Mouse (Mus musculus): ENCODE results near the gene Vapb. TPM values are rescaled to one million over a fixed set of nuclear protein-coding genes. Genes with fewer than 3 reads are reported as not detected.
"Not testable (repeated sequence)": the region's sequence is repeated elsewhere in the genome, so short reads cannot be mapped to it uniquely, and the experiment has no call there.

The Vapb gene
- total RNA-seq (2015; ENCODE audit: low replicate concordance) (3.6 and 5.9 TPM in 2 replicates), total RNA-seq (2017; ENCODE audit: low replicate concordance) (19.5 and 21.2 TPM in 2 replicates)

DNA sequence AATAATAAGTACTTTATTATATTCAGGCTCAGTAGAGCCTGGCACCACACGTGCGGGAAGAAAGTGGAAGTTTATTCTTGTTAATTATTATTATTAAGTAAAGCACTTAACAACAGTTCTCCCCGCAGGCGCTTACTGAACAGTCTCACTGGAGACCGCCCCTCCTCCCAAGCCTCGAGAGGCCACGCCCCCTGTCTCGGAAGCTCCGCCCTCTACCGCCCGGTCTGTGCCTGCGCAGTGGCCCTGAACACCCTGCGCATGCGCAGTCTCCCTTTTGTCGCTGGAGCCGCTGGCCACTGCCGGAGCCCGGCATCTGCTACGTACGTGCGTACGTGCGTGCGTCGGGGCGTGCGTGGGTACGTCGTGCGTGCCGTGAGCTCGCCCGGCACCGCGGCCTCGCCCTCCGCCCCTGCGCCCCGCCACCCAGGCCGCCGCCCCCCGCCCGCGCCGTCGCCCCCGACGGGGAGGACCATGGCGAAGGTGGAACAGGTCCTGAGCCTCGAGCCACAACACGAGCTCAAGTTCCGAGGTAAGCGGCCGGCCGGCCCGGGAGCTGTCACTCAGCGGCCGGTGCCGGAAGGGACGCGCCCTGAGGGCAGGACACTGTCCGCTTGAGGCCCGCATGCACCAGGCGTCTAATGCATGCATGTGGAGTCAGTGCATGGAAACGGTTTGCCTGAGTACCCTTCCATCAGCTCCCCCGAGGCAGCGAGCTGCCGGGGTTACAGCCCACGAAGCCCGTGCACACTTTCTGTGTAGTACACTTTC, at the start of gene Vapb:
TSS of gene Vapb (plus strand) at position 290 of the 768 bp plus-strand sequence.
- ATAC-seq (replicated peaks; ENCODE audit: low FRiP score, poor library complexity, severe bottlenecking), result peak; percentile 99

DNA sequence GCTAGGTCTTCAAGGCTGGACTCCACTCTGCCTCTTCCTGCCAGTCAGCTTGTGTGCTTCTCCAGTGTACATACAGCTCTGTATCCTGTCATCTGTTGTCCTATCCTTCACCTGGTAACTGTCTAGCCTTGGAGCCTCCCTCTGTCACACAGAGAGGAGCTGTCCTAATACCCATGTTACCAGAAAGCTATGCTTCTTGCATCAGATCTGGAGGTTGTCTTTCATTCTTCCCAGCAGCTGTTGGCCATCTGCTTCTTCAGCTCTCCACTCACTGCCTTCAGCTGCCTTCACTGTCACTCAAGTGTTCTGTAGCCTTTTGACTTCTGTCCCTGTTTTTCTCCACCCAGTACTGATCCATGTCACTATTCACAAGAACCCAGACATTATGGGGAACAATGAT, 47.5 kb upstream of the Vapb start:
- no peak for ATAC-seq (replicated peaks; ENCODE audit: low FRiP score, poor library complexity, severe bottlenecking)

DNA sequence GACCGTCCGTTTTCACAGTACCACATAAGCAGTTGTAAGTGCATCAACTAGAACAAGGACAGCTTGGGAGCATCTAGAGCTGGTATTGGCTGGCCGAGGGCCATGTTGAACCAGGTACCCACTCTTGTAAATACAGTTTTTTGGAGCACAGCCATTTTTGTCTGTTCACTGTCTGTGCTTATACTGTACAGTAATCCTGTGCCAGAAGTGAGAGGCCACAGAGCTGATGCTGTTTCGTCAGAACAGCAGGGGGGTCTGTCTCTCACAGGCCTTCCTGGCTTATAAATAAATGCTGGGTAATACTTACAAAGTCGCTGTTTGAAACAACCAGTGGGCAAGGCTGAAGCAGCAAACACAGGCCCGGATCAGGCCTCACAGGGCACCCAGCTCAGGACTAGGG, 45.6 kb upstream of the Vapb start:
- ATAC-seq (replicated peaks; ENCODE audit: low FRiP score, poor library complexity, severe bottlenecking), result no peak

DNA sequence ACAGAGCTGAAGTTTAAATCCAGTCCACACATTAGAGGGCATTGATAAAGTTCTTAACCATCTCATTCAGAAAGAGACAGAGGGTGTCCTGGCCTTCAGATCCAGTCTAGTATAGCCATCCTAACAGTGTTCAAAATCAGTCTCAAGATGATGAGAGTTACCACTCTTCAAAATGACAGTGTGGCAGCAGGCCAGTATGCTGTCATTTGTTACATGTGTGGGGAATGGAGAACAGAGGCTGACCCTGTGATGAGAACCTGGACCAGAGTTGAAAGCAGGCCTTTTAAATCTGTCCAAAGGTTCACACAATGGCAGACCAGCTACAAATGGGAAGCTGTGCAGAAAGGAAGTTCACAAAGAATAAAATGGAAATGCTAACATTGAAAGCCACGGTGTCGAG, 44.6 kb upstream of the Vapb start:
- ATAC-seq (replicated peaks; ENCODE audit: low FRiP score, poor library complexity, severe bottlenecking), result no peak

DNA sequence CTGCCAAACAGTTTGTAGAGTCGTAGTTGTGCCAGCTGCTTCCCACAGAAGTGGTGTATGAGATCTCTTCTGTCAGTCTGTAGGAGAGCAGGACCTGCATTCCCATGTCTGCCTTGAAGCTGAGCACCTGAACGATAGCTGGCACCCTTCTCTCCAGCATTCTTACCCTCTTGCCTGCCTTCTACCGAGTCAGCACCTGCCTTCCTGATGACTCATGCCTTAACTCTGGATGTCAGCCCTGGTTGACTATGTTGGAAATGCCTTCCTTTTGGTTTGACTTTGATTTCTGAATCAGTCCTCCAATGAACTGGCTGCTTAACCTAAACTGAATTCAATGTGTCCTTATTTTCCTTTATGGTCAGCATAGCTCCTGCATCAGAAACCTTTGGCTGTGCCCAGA, 38.5 kb upstream of the Vapb start:
- ATAC-seq (replicated peaks; ENCODE audit: low FRiP score, poor library complexity, severe bottlenecking), result no peak

DNA sequence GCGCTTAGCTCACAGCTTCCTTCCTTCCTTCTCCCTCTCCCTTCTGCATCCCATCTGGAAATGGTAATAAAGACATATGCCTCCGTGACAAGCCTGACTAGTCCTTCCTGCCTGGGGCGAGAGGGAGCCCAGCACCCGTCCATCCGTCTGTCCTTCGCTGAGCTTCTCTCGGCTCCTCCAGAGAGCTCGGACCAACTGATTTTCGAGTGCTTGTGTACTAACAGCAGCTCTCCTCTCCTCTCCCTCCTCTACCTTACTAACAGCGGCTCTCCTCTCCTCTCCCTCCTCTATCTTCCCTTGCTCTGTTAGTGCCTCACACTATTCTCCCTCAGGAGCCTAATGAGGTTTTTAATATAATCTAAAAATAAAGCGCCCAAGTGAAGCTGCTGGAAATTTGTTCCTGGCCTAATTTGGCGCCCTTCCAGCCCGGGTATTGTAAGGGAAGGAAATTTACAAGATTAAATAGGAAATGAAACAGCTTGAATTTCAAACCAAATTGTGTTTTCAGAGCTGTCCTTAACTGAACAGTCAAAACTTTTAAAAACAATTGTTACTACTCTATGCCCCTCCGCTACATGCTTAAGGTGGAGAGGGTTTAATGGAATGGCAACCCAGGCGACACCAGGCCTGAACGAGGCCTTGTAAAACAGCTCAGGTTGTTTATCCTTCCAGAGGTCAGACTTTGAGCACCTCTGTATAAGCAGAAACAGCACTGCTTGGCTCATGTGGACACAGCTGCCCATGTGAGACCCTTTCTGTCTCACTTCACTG, 35.0 kb upstream of the Vapb start:
- ATAC-seq (replicated peaks; ENCODE audit: low FRiP score, poor library complexity, severe bottlenecking), result no peak

DNA sequence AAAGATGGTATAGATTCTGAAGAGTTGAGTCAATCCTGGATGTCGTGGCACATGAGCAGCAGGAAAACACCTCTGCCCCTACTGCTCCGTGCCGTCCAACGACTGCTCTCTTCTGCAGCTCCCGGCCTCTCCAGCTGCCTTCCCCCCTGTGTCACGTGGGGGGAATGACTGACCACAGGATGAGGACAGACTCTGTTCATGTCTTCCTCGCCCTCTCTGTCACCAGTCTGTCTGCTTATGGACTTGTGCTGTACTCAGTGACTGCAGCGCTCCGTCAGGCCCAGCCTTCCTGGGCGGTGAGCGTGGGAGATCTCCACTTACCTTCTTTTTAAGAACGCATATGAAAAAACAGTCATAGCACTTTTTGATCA, 34.5 kb upstream of the Vapb start:
- no peak for ATAC-seq (replicated peaks; ENCODE audit: low FRiP score, poor library complexity, severe bottlenecking)

DNA sequence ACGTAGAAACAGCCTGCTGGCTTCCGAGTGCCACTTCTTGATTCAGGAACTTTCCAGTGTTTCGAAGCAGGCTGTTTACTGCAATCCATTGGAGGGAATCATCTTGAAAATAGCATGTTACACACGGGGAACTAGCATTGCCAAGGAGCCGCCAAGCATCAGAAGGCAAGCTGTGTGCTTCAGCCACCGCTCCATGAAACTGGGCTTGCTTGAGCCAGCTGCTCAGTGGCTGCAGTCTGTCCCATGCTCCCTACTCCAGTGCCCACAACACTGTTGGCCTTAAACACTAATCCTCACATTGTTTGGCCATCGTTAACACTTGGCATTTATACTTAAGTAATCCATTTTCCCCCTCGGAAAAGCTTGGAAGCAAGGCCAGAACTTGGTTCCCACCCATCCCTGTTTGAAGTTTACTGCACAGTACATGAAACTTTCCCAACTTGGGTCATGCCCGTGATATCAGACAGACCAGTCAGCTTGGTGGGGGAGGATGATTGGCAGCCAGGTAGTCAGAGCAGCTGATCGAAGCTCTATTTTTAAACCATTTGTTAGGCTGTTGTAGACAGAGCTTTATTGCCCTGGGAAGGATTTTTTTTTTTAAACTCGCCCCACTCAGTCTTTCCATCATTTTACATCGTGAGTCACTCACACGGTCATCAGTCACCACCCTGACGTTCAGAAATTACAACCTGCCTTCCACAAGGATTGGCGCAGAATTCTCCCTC, 31.3 kb upstream of the Vapb start:
- no peak for ATAC-seq (replicated peaks; ENCODE audit: low FRiP score, poor library complexity, severe bottlenecking)

DNA sequence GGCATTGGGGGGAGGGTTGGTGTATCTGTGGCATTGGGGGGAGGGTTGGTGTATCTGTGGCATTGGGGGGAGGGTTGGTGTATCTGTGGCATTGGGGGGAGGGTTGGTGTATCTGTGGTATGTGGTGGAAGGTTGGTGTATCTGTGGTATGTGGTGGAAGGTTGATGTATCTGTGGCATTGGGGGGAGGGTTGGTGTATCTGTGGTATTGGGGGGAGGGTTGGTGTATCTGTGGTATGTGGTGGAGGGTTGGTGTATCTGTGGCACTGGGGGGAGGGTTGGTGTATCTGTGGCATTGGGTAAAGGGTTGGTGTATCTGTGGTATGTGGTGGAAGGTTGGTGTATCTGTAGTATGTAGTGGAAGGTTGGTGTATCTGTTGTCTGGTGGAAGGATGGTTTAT, 29.7 kb upstream of the Vapb start:
- ATAC-seq (replicated peaks; ENCODE audit: low FRiP score, poor library complexity, severe bottlenecking), result not testable (repeated sequence)

DNA sequence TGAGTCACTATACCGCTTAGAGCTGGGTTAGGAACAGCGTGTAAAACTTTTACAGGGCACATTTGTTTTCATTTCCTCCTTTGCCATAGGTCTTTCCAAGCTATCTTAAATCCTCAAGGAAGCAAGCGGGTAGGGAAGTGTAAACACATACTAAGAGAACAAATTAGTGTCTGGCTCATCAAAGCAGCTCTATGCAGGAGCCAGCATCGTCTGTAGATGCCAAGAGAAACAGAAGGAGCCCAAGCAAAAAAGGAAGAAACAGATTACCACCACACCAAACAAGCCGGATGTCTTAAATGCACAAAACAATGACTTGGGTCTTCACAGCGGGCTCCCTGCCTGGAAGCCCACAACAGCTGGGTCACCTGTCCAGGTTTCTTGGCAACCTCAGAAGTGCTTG, 27.1 kb upstream of the Vapb start:
- no peak for ATAC-seq (replicated peaks; ENCODE audit: low FRiP score, poor library complexity, severe bottlenecking)

DNA sequence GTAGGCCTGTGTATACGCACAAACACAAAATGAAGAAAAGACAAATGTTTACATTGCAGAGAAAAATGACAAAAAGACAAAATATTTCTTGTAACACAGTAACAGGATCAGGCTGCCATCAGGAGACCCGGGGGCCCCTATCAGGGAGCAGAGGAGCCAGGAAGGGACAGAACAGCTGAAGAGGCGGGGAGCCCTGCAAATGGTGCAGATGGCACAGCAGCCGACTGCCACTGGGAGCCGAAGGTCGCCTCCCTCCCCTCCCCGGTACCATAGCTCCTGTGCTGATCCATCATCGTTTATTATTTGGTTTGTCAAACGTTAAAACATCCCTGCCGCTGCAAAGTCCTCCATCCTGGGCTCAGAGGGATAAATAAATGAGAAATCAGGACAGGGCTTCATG, 24.7 kb upstream of the Vapb start:
- no peak for ATAC-seq (replicated peaks; ENCODE audit: low FRiP score, poor library complexity, severe bottlenecking)

DNA sequence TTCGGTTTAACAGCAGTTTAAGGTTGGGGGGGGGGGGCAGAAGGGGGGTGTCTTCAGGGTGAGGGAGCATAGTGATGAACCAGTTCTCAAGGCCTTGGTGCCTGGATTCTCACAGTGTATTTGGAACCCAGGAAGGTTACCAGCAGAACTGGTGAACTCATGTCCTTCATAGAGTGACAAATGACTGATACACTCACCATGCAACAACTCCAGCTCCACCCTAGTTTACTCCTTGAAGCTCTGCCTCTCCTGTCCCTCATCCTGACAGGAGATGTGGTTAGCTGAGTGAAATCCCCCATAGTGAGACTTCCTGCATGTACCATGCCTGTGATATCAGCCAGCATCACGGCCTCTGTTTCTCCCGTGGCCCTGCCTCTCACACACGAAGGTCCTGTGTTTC, 24.1 kb upstream of the Vapb start:
- ATAC-seq (replicated peaks; ENCODE audit: low FRiP score, poor library complexity, severe bottlenecking), result no peak

DNA sequence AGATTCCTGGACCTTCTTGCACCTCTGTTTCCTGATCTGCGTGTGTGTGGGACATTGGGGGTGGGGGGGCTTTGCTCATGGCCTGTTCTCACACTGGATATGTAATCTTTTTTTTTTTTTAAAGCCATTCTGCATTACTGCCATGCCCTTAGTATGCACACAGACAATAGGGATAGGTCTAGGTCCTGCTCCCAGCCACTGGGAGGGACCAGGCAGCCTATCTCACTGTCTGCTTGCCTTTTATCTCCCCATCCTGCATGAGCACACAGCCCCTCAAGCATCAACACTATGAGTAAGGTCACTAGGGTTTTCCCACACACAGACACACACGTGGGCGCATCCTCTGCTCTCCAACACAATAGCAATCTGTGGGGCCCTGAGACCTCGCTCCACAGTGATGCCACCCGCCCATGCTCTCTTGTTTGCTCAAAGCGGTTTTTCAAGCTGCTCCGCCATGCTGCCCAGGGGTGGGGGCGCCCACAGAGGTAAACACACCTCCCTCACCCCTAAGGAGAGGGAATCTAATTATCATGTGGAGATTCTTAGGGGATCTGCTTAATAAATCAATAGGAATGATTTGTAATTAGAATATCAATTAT, 22.6 kb upstream of the Vapb start:
- no peak for ATAC-seq (replicated peaks; ENCODE audit: low FRiP score, poor library complexity, severe bottlenecking)

DNA sequence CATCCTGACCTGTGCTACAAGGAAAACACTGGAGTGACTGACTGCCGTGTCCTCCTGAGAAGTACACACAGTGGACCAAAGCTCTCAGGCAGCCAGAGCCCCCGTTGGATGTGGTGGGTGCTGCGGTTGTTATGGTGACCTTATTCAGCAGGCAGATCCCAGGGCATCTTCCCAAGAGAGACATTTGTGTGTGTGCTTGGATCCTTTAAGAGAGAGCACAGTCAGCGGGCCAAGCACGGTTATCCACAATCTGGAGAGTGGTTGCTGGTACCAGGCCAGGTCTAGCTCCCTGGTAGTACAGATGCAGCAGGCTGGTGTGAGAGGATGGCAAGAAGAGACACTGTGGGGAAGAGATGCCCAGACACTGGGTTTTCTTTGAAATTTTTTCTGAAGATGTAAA, 20.3 kb upstream of the Vapb start:
- no peak for ATAC-seq (replicated peaks; ENCODE audit: low FRiP score, poor library complexity, severe bottlenecking)

DNA sequence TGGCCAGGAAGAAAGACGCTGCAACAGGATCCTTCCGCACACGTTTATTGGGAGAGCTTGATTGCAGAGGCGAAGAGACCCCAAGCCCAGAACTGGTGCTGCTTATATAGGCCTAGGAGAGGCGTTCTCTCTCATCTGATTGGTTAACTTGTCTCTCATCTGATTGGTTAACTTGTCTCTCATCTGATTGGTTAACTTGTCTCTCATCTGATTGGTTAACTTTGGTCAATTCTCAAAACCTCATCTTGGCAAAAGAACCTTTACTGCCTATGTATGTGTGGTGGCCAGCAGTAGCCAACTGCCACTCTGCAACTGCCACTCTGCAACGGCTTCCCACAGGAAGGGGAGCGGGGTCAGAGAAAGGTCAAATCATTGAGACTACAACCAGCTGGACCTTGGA, 18.2 kb upstream of the Vapb start, which contains the start of gene 1700010B08Rik:
TSS of gene 1700010B08Rik (plus strand) at position 301 of the 400 bp plus-strand sequence.
- ATAC-seq (replicated peaks; ENCODE audit: low FRiP score, poor library complexity, severe bottlenecking), result not testable (repeated sequence)

DNA sequence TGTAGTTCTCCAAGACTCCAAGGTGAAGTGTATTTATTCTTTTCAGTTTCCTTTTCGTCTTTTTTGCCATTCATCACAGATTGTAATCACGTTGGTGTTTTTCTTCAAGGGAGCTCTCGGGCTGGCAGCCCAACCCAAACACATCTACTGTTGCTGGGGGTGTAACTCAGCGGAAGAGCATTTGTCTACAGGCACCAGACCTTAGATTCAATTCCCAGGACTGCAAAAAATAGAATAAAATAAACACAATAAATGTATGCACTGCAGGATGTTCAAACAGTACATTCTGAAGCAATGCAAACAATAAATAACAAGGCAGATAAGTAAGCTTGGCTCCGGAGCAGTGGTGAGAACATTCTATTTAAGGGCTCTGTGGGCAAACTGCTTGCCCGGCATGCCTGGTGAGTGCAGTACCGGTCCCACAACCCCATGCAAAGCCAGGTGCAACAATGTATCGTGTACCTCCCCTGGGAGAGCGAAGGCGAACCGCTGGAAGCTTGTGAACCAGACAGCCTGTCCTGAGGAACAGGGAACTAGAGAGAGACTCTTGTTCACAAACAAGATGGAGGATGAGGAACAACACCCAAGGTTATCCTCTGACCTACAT, 15.0 kb upstream of the Vapb start:
- ATAC-seq (replicated peaks; ENCODE audit: low FRiP score, poor library complexity, severe bottlenecking), result no peak

DNA sequence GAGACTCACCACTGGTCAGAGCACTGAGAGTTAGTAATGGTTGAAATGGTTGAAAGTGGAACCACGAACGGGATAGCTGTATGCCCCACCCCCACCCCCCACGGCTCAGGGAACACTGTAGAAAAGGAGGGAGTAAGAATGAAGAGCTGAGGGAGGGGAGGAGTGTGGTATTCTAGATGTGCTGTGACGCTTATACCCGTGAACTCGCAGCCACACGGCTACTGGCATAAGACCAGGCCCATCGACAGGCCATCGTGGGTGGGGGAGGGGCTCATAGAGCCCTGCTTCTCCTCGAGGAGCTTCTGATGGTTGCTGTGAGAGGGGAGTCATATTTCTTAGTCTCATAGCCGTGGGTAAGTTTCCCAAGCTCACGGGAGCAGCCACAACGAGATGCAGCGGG, 12.9 kb upstream of the Vapb start:
- ATAC-seq (replicated peaks; ENCODE audit: low FRiP score, poor library complexity, severe bottlenecking), result no peak

DNA sequence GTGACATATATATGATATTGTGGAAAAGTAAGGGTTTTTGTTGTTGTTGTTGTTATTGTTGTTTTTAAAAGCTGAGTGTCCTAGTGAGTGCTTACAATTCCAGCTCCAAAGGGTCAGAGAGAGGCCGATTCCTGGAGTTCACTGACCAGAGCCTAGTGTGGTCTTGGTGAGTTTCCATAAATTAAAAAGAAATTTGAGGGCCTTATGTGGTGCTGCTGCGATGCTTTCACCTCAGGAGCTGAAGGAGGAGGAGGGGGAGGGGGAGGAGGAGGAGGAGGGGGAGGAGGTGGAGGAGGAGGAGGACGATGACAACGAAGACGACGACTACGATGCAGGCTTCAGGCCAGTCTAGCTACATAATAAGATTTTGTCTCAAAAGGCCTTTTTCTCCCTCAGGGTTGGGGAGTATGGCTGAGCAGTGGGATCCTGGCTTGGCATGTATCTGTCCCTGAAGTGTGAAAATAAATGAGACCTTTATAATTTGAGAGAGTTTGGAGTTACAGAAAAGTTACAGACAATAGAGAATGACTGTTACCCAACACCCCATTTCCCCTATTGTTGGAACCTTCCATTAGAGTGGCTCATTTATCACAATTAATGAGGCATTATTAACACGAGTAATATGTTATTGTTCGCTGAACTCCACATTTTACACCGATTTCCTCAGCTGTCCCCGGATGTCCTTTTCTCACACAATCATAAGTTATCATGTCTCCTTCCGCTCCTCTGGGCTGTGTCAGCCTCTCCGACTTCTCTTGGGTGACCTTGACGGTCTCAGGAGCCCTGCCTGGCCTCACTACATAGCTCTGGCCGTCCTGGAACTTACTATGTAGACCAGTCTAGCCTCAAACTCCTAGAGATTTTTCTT, 12.1 kb upstream of the Vapb start:
- no peak for ATAC-seq (replicated peaks; ENCODE audit: low FRiP score, poor library complexity, severe bottlenecking)

DNA sequence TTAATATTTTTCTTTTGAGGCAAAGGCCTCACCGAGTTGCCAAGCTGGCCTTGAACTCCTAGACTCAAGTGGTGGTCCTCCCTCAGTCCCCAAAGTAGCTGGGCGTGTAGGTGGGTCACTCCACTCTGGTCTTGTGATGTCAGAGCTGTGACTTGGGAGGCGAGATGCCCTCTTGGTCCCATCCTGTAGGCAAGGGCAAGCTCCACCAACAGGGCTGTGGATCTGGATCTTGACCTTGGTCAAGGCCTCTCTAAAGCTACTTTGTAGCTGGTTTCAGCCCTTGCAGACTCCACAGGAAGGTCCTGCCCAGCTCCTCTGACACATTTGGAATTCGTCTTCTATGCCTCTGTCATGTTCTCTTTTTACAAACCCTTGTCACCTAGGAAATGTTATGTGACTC, 11.5 kb upstream of the Vapb start:
- ATAC-seq (replicated peaks; ENCODE audit: low FRiP score, poor library complexity, severe bottlenecking), result no peak

Data from erythroid progenitor cell, adult 5-6 weeks (primary cell).